In the genomic region with DNA sequence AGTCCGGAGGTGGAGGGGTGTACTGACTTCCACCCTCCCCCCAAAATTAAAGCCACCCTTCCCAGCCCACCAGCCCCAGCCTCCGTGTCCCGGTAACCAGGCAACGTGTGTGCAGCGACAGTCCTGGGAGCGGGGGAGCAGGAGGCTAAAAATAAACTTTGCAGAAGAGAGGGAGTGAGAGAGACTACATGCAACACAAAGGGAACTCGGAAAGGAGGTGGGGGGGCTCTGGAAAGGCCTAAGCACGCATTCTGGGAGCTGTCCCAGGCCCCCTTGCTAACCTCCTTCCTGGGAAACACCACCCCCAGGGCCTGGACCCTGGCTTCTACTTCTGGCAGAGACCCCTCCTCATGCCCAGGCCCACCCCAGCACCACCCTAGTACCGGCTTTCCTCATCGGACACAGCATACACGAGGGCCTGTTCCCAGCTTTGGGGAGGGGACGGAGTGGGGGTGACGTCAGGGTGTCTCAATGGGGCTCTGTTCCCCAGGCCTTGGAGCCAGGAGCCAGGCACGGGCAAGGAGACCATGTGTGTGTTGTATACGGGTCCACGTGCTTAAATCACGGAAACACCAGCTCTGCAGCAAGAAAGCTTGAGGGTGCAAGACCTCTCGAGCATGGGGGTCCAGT, we compare ENCODE assay signal across 8 mouse cellular contexts. TPM values are rescaled to one million over a fixed set of nuclear protein-coding genes. Genes with fewer than 3 reads are reported as not detected.
DNase-seq lines count a peak whose midpoint lies in the region; ATAC-seq lines count a peak whose summit lies in the region.

No protein-coding gene starts in this region.

- H3K9me3 ChIP-seq in forebrain, embryonic 11.5 days (ENCODE audit: control insufficient read depth, low read length): no peaks in the 10 kb centered on the region
- no peaks in the 10 kb centered on the region for H3K9me3 ChIP-seq in hindbrain, embryonic 13.5 days
- H3K9me3 ChIP-seq in midbrain, embryonic 14.5 days (ENCODE audit: control insufficient read depth, low read length): no peaks in the 10 kb centered on the region

- peaks cover 34% of the 10 kb centered on the region for H3K4me1 ChIP-seq in forebrain, embryonic 11.5 days (replicated peaks; ENCODE audit: control insufficient read depth, insufficient read depth, low read length)
- H3K4me1 ChIP-seq in hindbrain, embryonic 13.5 days (replicated peaks): peaks cover 66% of the 10 kb centered on the region
- H3K4me1 ChIP-seq in midbrain, embryonic 14.5 days (ENCODE audit: control insufficient read depth, insufficient read depth, low read length): peaks cover 39% of the 10 kb centered on the region

- H3K4me3 ChIP-seq in forebrain, embryonic 11.5 days (ENCODE audit: low read depth, low read length): peak overlapping the region; percentile 68
- H3K4me3 ChIP-seq in hindbrain, embryonic 13.5 days: peak overlapping the region; percentile 74
- peak overlapping the region; percentile 73 for H3K4me3 ChIP-seq in midbrain, embryonic 14.5 days (replicated peaks; ENCODE audit: low read depth, low read length)

- peak; percentile 57 for DNase-seq in adrenal gland, postnatal 10 days
- DNase-seq in adrenal gland, postnatal 25 days: no peak
- peak; percentile 66 for DNase-seq in R1 (ENCODE audit: low read depth, low spot score)
- peak; percentile 78 for DNase-seq in forebrain, embryonic 11.5 days (ENCODE audit: low spot score)
- peak; percentile 79 to 85 for DNase-seq in left cerebral cortex, postnatal 36 days (ENCODE audit: low spot score in 2 of 2)
- DNase-seq in midbrain, embryonic 14.5 days: peak; percentile 63
- peak; percentile 43 for DNase-seq in thymus, postnatal 0 days (ENCODE audit: low spot score)

- under 1% methylated on average over 18 of the region's 18 CpGs for WGBS in forebrain, embryonic 11.5 days
- 2% methylated on average over 18 of the region's 18 CpGs for WGBS in hindbrain, embryonic 13.5 days
- under 1% methylated on average over 18 of the region's 18 CpGs for WGBS in midbrain, embryonic 14.5 days

- H3K36me3 ChIP-seq in forebrain, embryonic 11.5 days (ENCODE audit: control insufficient read depth, insufficient read depth, low read length): peaks cover 10% of the 10 kb centered on the region
- peaks cover 11% of the 10 kb centered on the region for H3K36me3 ChIP-seq in hindbrain, embryonic 13.5 days
- H3K36me3 ChIP-seq in midbrain, embryonic 14.5 days (ENCODE audit: control insufficient read depth, insufficient read depth, low read length): no peaks in the 10 kb centered on the region

- peak overlapping the region; percentile 93 for H3K27ac ChIP-seq in forebrain, embryonic 11.5 days (ENCODE audit: low read depth, low read length)
- peak overlapping the region; percentile 90 for H3K27ac ChIP-seq in hindbrain, embryonic 13.5 days
- peak overlapping the region; percentile 81 for H3K27ac ChIP-seq in midbrain, embryonic 14.5 days (replicated peaks; ENCODE audit: low read depth, low read length)

- peak overlapping the region; percentile 76 for H3K4me2 ChIP-seq in forebrain, embryonic 11.5 days (ENCODE audit: low read depth, low read length, severe bottlenecking)
- H3K4me2 ChIP-seq in hindbrain, embryonic 13.5 days: peak overlapping the region; percentile 100
- peak overlapping the region; percentile 99 for H3K4me2 ChIP-seq in midbrain, embryonic 14.5 days (ENCODE audit: low read length)

- no peaks in the 10 kb centered on the region for H3K27me3 ChIP-seq in forebrain, embryonic 11.5 days (ENCODE audit: control insufficient read depth, insufficient read depth, low read length)
- no peaks in the 10 kb centered on the region for H3K27me3 ChIP-seq in hindbrain, embryonic 13.5 days
- H3K27me3 ChIP-seq in midbrain, embryonic 14.5 days (ENCODE audit: control insufficient read depth, insufficient read depth, low read length): no peaks in the 10 kb centered on the region

- intact Hi-C loops in left cerebral cortex, postnatal 36 days (cut with DNase I): loop anchor here (1.0 kb wide), 1 partner anchor 31 kb away; no protein-coding TSS in a partner anchor

- peak overlapping the region; percentile 91 for H3K9ac ChIP-seq in forebrain, embryonic 11.5 days (ENCODE audit: low read length)
- peak overlapping the region; percentile 84 for H3K9ac ChIP-seq in hindbrain, embryonic 13.5 days
- peak overlapping the region; percentile 59 for H3K9ac ChIP-seq in midbrain, embryonic 14.5 days (replicated peaks; ENCODE audit: low read length)

- peak; percentile 34 for ATAC-seq in forebrain, embryonic 11.5 days (replicated peaks; ENCODE audit: low FRiP score)
- peak; percentile 27 for ATAC-seq in hindbrain, embryonic 13.5 days (ENCODE audit: low FRiP score)
- ATAC-seq in midbrain, embryonic 14.5 days (ENCODE audit: low FRiP score, low TSS enrichment): no peak

RNA-seq across cellular contexts. Expression of gene Erf, which starts 2.4 kb away (rescaled TPM):
- 10 to 100 TPM; 33.0 to 42.3 TPM for total RNA-seq in adrenal gland, postnatal 10 days (2021)
- 19.4 and 33.2 TPM in 2 replicates for total RNA-seq in adrenal gland, postnatal 25 days (2021)
- 14.6 and 17.5 TPM in 2 replicates for polyA plus RNA-seq in forebrain, embryonic 11.5 days (2014; fragmentation: Nextera tagmentation; extraction: Ambion mirVana)
- polyA plus RNA-seq in hindbrain, embryonic 13.5 days (2015; fragmentation: Nextera tagmentation; extraction: Ambion mirVana): 4.0 and 4.2 TPM in 2 replicates
- 10 to 100 TPM; 55.8 to 76.2 TPM for total RNA-seq in left cerebral cortex, postnatal 36 days (2021)
- polyA plus RNA-seq in midbrain, embryonic 14.5 days (2014; fragmentation: Nextera tagmentation; extraction: Ambion mirVana): 2.2 and 4.8 TPM in 2 replicates
- 4.5 and 6.4 TPM in 2 replicates for polyA plus RNA-seq in thymus, postnatal 0 days (2015; fragmentation: Nextera tagmentation; extraction: Ambion mirVana)

RNA-seq across cellular contexts. Expression of gene Gsk3a, which starts 10.5 kb away (rescaled TPM):
- 10 to 100 TPM; 92.5 to 96.7 TPM for total RNA-seq in adrenal gland, postnatal 10 days (2021)
- total RNA-seq in adrenal gland, postnatal 25 days (2021): 97.4 and 108 TPM in 2 replicates
- 14.0 and 16.6 TPM in 2 replicates for polyA plus RNA-seq in forebrain, embryonic 11.5 days (2014; fragmentation: Nextera tagmentation; extraction: Ambion mirVana)
- 13.9 and 14.6 TPM in 2 replicates for polyA plus RNA-seq in hindbrain, embryonic 13.5 days (2015; fragmentation: Nextera tagmentation; extraction: Ambion mirVana)
- 100 to 1,000 TPM; 206 to 237 TPM for total RNA-seq in left cerebral cortex, postnatal 36 days (2021)
- polyA plus RNA-seq in midbrain, embryonic 14.5 days (2014; fragmentation: Nextera tagmentation; extraction: Ambion mirVana): 20.7 and 26.0 TPM in 2 replicates
- 16.7 and 17.5 TPM in 2 replicates for polyA plus RNA-seq in thymus, postnatal 0 days (2015; fragmentation: Nextera tagmentation; extraction: Ambion mirVana)

RNA-seq across cellular contexts. Expression of gene Cic, which starts 19.4 kb away (rescaled TPM):
- 100 to 1,000 TPM in 1 of 2 experiments, 10 to 100 TPM in 1; 92.7 to 116 TPM for total RNA-seq in adrenal gland, postnatal 10 days (2021)
- total RNA-seq in adrenal gland, postnatal 25 days (2021): 134 and 146 TPM in 2 replicates
- 40.3 and 44.2 TPM in 2 replicates for polyA plus RNA-seq in forebrain, embryonic 11.5 days (2014; fragmentation: Nextera tagmentation; extraction: Ambion mirVana)
- polyA plus RNA-seq in hindbrain, embryonic 13.5 days (2015; fragmentation: Nextera tagmentation; extraction: Ambion mirVana): 36.9 and 42.4 TPM in 2 replicates
- 100 to 1,000 TPM; 206 to 234 TPM for total RNA-seq in left cerebral cortex, postnatal 36 days (2021)
- 47.3 and 52.0 TPM in 2 replicates for polyA plus RNA-seq in midbrain, embryonic 14.5 days (2014; fragmentation: Nextera tagmentation; extraction: Ambion mirVana)
- 28.4 and 37.2 TPM in 2 replicates for polyA plus RNA-seq in thymus, postnatal 0 days (2015; fragmentation: Nextera tagmentation; extraction: Ambion mirVana)

RNA-seq across cellular contexts. Expression of gene Zfp526, which starts 26.9 kb away (rescaled TPM):
- 10 to 100 TPM in 1 of 2 experiments, 1 to 10 TPM in 1; 9.2 to 11.8 TPM for total RNA-seq in adrenal gland, postnatal 10 days (2021)
- total RNA-seq in adrenal gland, postnatal 25 days (2021): 14.6 and 16.0 TPM in 2 replicates
- 3.5 and 3.8 TPM in 2 replicates for polyA plus RNA-seq in forebrain, embryonic 11.5 days (2014; fragmentation: Nextera tagmentation; extraction: Ambion mirVana)
- polyA plus RNA-seq in hindbrain, embryonic 13.5 days (2015; fragmentation: Nextera tagmentation; extraction: Ambion mirVana): 1.6 and 1.9 TPM in 2 replicates
- total RNA-seq in left cerebral cortex, postnatal 36 days (2021): 10 to 100 TPM; 11.3 to 11.5 TPM
- polyA plus RNA-seq in midbrain, embryonic 14.5 days (2014; fragmentation: Nextera tagmentation; extraction: Ambion mirVana): 2.5 TPM in 2 replicates
- polyA plus RNA-seq in thymus, postnatal 0 days (2015; fragmentation: Nextera tagmentation; extraction: Ambion mirVana): 2.7 and 3.1 TPM in 2 replicates

RNA-seq across cellular contexts. Expression of gene Dedd2, which starts 27.7 kb away (rescaled TPM):
- total RNA-seq in adrenal gland, postnatal 10 days (2021): 10 to 100 TPM; 14.8 to 16.9 TPM
- total RNA-seq in adrenal gland, postnatal 25 days (2021): 17.5 and 18.0 TPM in 2 replicates
- polyA plus RNA-seq in forebrain, embryonic 11.5 days (2014; fragmentation: Nextera tagmentation; extraction: Ambion mirVana): 11.2 TPM in 2 replicates
- polyA plus RNA-seq in hindbrain, embryonic 13.5 days (2015; fragmentation: Nextera tagmentation; extraction: Ambion mirVana): 14.0 and 15.4 TPM in 2 replicates
- 10 to 100 TPM; 25.4 to 28.4 TPM for total RNA-seq in left cerebral cortex, postnatal 36 days (2021)
- polyA plus RNA-seq in midbrain, embryonic 14.5 days (2014; fragmentation: Nextera tagmentation; extraction: Ambion mirVana): 15.7 and 15.9 TPM in 2 replicates
- polyA plus RNA-seq in thymus, postnatal 0 days (2015; fragmentation: Nextera tagmentation; extraction: Ambion mirVana): 28.4 and 32.8 TPM in 2 replicates
